Mouse (Mus musculus) cerebellum, adult 2 months (tissue): ENCODE measurements around the gene Zfand6.

Experiments used
- CTCF ChIP-seq: fragments of 200-500 bp; IDR thresholded peaks from 2 replicates; pipeline ENCODE4 v1.5.1; 2011; ENCODE audit warnings: low read depth, mild to moderate bottlenecking, control low read depth, low read length, moderate library complexity, borderline replicate concordance; ENCODE audit not compliant: insufficient read depth
- POLR2A ChIP-seq: fragments of 200-500 bp; IDR thresholded peaks from 2 replicates; pipeline ENCODE4 v1.6.1; 2011; ENCODE audit warnings: low read length, control low read depth, borderline replicate concordance; ENCODE audit not compliant: insufficient read depth

DNA sequence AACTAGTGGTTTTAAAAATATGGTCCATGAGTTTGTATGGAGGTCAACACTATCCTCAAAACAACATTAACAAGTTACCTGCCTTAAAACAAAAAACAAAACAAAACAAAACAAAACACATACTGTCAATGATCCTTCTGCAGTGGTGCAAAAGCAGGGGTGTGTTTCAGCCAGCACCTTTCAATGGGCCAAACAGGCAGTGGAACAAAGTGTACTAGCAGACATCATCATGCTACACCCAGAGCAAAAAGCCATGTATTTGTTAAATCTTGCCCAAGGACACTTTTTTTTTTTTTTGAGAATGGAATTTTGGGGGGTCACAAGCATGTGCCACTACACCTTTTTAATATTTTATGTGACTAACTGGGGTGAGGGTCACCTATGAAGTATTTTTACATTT, 52.8 kb downstream of the Zfand6 start:
- TF ChIP-seq CTCF = no peak
- no peak for TF ChIP-seq POLR2A
